Mouse (Mus musculus): ENCODE data around the gene Dusp6. TPM values are rescaled to one million over a fixed set of nuclear protein-coding genes. Genes with fewer than 3 reads are reported as not detected.

The Dusp6 gene
- polyA plus RNA-seq, 1 experiment from 2014 or later, result 45.5 TPM

DNA sequence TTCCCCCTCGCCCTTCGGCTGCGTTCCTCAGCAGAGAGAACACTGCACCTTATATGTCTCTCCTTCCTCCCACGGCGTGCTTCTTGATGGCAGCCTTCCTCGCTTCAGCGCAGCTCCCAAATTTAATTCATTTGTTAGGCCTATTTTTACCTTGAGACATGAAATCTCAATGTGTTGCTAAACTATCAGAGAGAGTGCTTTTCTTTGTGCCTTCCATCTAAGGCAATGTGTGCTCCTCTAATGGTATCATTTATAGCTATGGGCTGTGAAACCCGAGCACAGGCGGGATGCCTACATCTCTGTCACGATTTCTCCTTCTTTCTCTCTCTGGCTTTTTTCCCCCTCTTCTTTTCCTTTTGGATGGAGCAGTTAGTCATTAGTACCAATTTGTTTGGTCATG, 47.2 kb downstream of the Dusp6 start:
- no peak overlapping the region for H3K4me3 ChIP-seq (ENCODE audit: low read depth, low read length)
- 70% methylated on average over 10 of the region's 10 CpGs for WGBS (ENCODE audit: insufficient replicate concordance)
- 0 out of 2 replicates have a peak, but pooled peaks cover 2% of the 10 kb centered on the region for H3K4me1 ChIP-seq (ENCODE audit: control insufficient read depth, insufficient read depth, low read length)
- H3K27me3 ChIP-seq (ENCODE audit: control insufficient read depth, insufficient read depth, low read length), result no peaks in the 10 kb centered on the region
- 0 out of 2 replicates have a peak overlapping the region, but pooled peaks have one; percentile 43 for H3K9ac ChIP-seq (ENCODE audit: low read depth, low read length)
- no peaks in the 10 kb centered on the region for H3K9me3 ChIP-seq (replicated peaks; ENCODE audit: control insufficient read depth, low read length)
- peak overlapping the region; percentile 6; the same call in 1 of the 2 replicates for H3K4me2 ChIP-seq
- H3K36me3 ChIP-seq (ENCODE audit: control insufficient read depth, insufficient read depth, low read length), result no peaks in the 10 kb centered on the region
- no peak overlapping the region for H3K27ac ChIP-seq (ENCODE audit: low read depth, low read length)
- ATAC-seq (replicated peaks; ENCODE audit: insufficient number of reproducible peaks, low FRiP score, low TSS enrichment), result no peak

DNA sequence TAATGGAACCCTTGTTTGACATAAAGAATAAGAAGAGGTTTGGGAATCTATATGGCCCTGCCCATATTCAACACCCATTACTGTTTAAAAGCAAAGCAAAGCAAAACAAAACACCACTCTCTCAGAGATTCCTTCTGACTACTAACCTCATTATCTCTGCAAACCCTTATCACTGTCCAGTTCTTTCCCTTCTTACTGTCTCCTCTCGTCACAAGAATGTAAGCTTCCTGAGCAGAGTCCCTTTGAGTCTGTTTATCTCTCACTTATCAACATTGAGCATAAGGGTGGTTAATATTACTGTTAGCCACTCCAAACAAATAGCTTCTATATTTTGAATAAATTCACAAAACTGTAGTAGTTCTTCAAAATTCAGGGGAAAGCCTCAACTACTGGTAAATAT, 48.9 kb downstream of the Dusp6 start:
- no peak overlapping the region for H3K27ac ChIP-seq (ENCODE audit: low read depth, low read length)
- 0 out of 2 replicates have a peak, but pooled peaks cover 2% of the 10 kb centered on the region for H3K4me1 ChIP-seq (ENCODE audit: control insufficient read depth, insufficient read depth, low read length)
- H3K9ac ChIP-seq (ENCODE audit: low read depth, low read length), result no peak overlapping the region
- H3K4me3 ChIP-seq (ENCODE audit: low read depth, low read length), result no peak overlapping the region
- no peaks in the 10 kb centered on the region for H3K36me3 ChIP-seq (ENCODE audit: control insufficient read depth, insufficient read depth, low read length)
- no peaks in the 10 kb centered on the region for H3K27me3 ChIP-seq (ENCODE audit: control insufficient read depth, insufficient read depth, low read length)
- no peak for ATAC-seq (replicated peaks; ENCODE audit: insufficient number of reproducible peaks, low FRiP score, low TSS enrichment)
- H3K9me3 ChIP-seq (replicated peaks; ENCODE audit: control insufficient read depth, low read length), result no peaks in the 10 kb centered on the region
- WGBS (ENCODE audit: insufficient replicate concordance), result 13% methylated on average over 1 of the region's 1 CpGs
- no peak overlapping the region for H3K4me2 ChIP-seq

DNA sequence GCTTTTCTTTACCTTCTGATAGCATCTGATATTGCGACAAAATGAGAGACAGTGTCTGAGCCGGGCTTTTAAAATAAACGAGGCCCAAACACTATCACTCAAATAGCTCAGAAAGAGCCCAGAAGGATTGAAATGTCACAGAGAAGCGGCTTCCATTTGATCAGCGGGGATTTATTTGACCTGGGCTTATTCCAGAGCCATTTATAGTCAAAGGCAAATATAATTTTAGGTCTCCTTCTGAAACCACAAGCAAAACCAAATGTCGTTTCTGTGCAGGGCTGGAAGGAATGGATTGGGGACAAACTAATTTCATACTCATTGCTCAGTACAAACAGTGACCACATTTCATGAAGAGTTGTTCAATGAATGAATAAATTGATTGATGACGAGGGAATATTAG, 51.3 kb downstream of the Dusp6 start:
- ATAC-seq (replicated peaks; ENCODE audit: insufficient number of reproducible peaks, low FRiP score, low TSS enrichment), result no peak
- H3K4me3 ChIP-seq (ENCODE audit: low read depth, low read length), result no peak overlapping the region
- no peak overlapping the region for H3K4me2 ChIP-seq
- no peak overlapping the region for H3K27ac ChIP-seq (ENCODE audit: low read depth, low read length)
- no peaks in the 10 kb centered on the region for H3K27me3 ChIP-seq (ENCODE audit: control insufficient read depth, insufficient read depth, low read length)
- H3K36me3 ChIP-seq (ENCODE audit: control insufficient read depth, insufficient read depth, low read length), result no peaks in the 10 kb centered on the region
- WGBS (ENCODE audit: insufficient replicate concordance), result 71% methylated on average over 7 of the region's 7 CpGs
- no peak overlapping the region for H3K9ac ChIP-seq (ENCODE audit: low read depth, low read length)
- 0 out of 2 replicates have a peak, but pooled peaks cover 2% of the 10 kb centered on the region for H3K4me1 ChIP-seq (ENCODE audit: control insufficient read depth, insufficient read depth, low read length)
- H3K9me3 ChIP-seq (replicated peaks; ENCODE audit: control insufficient read depth, low read length), result no peaks in the 10 kb centered on the region

DNA sequence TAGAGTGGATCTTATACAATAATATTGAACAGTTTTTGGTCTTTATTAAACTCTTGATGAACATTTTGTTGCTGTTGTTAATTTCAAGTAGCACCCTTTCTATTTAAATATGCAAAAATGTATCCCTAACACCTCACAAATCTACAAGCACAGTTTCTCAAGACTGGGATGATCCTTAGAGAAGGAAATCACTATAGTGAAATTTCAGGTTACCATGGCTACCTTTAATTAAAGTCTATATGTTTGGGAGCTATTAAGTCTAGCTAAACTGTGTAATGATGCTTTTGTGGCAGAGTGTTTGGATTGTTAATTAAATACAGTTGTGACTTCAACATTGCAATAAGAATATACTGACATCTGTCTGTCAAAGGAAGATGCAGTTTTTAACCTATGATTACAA, 54.0 kb downstream of the Dusp6 start:
- Histone ChIP-seq H3K27me3 (ENCODE audit: control insufficient read depth, insufficient read depth, low read length) (no peaks in the 10 kb centered on the region), H3K4me3 (ENCODE audit: low read depth, low read length) (no peak overlapping the region), H3K36me3 (ENCODE audit: control insufficient read depth, insufficient read depth, low read length) (no peaks in the 10 kb centered on the region), H3K4me2 (no peak overlapping the region), H3K9me3 (replicated peaks; ENCODE audit: control insufficient read depth, low read length) (no peaks in the 10 kb centered on the region), H3K27ac (ENCODE audit: low read depth, low read length) (no peak overlapping the region), H3K9ac (ENCODE audit: low read depth, low read length) (no peak overlapping the region), H3K4me1 (ENCODE audit: control insufficient read depth, insufficient read depth, low read length) (no peaks in the 10 kb centered on the region)
- ATAC-seq (replicated peaks; ENCODE audit: insufficient number of reproducible peaks, low FRiP score, low TSS enrichment), result no peak

Other genes with a start within 250 kb of the Dusp6 start
- gene Poc1b, start 156.2 kb upstream of the Dusp6 start, polyA plus RNA-seq (2014; fragmentation: Nextera tagmentation; extraction: Ambion mirVana), result 10.3 and 14.2 TPM in 2 replicates
- gene Galnt4, start 155.1 kb upstream of the Dusp6 start, polyA plus RNA-seq (2014; fragmentation: Nextera tagmentation; extraction: Ambion mirVana), result 6.2 and 7.7 TPM in 2 replicates
- not detected in 2 replicates for gene Phxr2, start 136.9 kb upstream of the Dusp6 start, polyA plus RNA-seq (2014; fragmentation: Nextera tagmentation; extraction: Ambion mirVana)

Measured in heart, embryonic 11.5 days (tissue).